Mouse (Mus musculus) C2C12 (cell line): ENCODE measurements around the gene Gm49387.

ENCODE experiments used
- CEBPB ChIP-seq: IDR thresholded peaks from one replicate; pipeline ENCODE4 v1.6.1; 2011; ENCODE audit warnings: low read depth, mild to moderate bottlenecking, control low read depth, moderate library complexity
- CTCF ChIP-seq: IDR thresholded peaks from one replicate; pipeline ENCODE4 v1.5.1; 2011; ENCODE audit not compliant: control insufficient read depth, insufficient read depth, insufficient read length
- MAX ChIP-seq: IDR thresholded peaks from one replicate; pipeline ENCODE4 v1.6.1; 2011; ENCODE audit warnings: mild to moderate bottlenecking, control low read depth
- MYOD1 ChIP-seq: IDR thresholded peaks from one replicate; pipeline ENCODE4 v1.6.1; 2011; ENCODE audit warnings: low read depth; ENCODE audit not compliant: control insufficient read depth, insufficient read length
- MYOG ChIP-seq: IDR thresholded peaks from one replicate; pipeline ENCODE4 v1.6.1; 2011; ENCODE audit not compliant: control insufficient read depth, insufficient read length; ENCODE audit errors: extremely low read depth
- USF1 ChIP-seq: IDR thresholded peaks from one replicate; pipeline ENCODE4 v1.6.1; 2011; ENCODE audit warnings: low read depth, mild to moderate bottlenecking, control low read depth, moderate library complexity

DNA sequence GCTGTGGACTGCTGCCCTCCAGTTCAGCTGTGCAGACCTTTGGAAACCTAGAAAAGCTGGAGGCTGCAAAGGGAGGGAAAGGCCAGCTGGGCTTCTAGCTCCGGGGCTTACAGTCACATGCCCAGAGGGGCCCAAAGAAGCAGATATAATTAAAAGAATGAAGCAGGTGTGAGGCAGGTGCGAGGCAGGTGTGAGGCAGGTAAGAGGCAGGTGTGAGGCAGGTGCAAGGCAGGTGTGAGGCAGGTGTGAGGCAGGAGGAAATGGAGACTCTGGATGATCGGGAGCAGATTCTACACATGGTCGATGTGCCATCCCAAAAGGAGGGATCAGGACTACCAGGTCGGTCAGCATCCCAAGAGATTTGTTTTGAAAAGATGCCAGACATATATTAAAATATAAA lies 69.3 kb downstream of the Gm49387 start:
- no peak for TF ChIP-seq MAX
- TF ChIP-seq CTCF, result no peak
- no peak for TF ChIP-seq USF1
- no peak for TF ChIP-seq MYOG
- TF ChIP-seq CEBPB, result no peak
- no peak for TF ChIP-seq MYOD1
